Mouse (Mus musculus) neutrophil, adult 5-6 weeks (primary cell): ENCODE measurements around the gene Ndufs2. TPM values are rescaled to one million over a fixed set of nuclear protein-coding genes. Genes with fewer than 3 reads are reported as not detected.

Experiments used
- ATAC-seq: fragments of 151-379, 151-347 bp; 2 replicates; pipeline ENCODE4 v1.8.0; 2017; ENCODE audit warnings: mild to moderate bottlenecking, moderate TSS enrichment; ENCODE audit not compliant: insufficient number of reproducible peaks, poor library complexity, low FRiP score, severe bottlenecking; ENCODE audit errors: extremely low read depth
- total RNA-seq: library from RNA; stranded (forward); fragments of 200-1000 nt; gene quantifications from 2 replicates; pipeline ENCODE4 v1.2.3, GENCODE M21; 2017

The Ndufs2 gene
- total RNA-seq, 1 experiment from 2014 or later, result 150 TPM

GRCm38 (mm10) chr1:171280250-171280915, 29.2 kb upstream of the Ndufs2 start:
- no peak for ATAC-seq

DNA sequence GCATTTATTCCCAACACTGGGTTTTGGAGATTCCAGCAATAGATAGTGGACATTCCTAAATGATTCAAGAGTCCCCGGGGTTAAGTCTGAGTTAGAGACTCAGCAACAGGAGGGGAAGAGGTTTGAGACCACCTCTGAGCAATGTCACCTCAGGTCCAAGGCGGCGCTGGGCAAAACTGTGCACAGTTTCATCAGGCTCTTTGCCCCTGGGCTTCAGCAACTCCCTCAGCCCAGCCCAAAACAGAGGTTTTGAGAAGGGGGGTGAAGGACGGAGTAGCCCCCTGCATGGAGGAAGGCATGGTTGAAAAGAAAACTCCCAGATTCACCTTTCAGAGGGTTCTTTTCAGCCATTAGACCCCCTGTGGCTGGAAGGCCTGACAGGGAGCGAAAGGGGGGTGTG, 28.5 kb upstream of the Ndufs2 start:
- no peak for ATAC-seq

DNA sequence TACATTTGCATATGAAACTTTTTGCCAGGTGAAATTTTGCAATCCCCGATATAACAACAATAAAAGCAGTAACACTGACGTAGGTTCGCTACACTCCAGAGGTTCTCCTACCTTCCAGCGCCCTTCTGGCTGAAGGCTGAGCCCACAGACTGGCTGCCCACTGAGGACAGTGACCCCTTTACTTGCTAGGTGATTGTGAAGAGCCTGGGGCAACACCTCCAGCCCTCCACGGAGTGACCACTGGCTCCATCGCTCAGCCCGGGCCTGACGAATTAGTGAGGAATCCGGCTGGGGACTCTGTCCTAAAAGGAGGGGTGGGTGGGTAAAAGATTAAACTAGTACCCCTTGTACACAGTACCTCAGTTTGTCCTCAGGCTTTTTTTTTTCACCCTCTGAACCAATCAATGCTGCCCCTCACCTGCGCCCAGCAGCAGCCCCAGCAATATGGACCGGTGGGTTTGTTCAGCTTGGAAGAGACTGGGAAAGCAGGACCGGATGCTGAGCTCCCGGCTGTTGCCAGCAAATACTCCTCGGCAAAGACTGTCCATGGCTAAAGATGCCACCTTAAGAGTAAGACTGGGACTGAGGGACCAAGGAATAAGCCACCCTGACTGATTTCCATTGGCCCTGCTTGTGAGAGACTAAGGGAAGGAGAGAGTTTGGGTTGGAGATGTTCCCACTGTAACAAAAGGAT, 28.0 kb upstream of the Ndufs2 start:
- ATAC-seq, result no peak

DNA sequence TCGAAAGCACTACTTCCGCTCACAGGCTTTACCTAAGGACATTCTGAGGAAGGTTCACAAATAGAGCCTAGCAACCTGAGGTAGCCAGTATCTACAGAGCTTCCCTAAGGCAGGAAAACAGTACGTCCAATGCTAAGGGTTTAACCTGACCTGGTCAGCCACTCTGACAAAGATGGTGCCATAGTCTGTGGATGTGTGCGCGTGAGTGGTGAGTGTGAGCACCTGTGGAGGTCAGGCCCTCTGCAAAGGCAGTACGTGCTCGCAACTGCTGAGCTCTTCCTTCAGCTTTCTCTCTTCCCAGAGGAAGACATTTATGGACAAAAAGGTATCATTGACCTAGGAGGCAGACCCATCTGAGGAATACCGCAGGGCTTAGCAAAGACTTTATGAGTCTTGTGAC, 27.2 kb upstream of the Ndufs2 start:
- no peak for ATAC-seq

GRCm38 (mm10) chr1:171277736-171278135, 26.5 kb upstream of the Ndufs2 start:
- no peak for ATAC-seq

- ATAC-seq, result no peak
These were observed 25.0 kb upstream of the Ndufs2 start for GRCm38 (mm10) chr1:171276110-171276748.

DNA sequence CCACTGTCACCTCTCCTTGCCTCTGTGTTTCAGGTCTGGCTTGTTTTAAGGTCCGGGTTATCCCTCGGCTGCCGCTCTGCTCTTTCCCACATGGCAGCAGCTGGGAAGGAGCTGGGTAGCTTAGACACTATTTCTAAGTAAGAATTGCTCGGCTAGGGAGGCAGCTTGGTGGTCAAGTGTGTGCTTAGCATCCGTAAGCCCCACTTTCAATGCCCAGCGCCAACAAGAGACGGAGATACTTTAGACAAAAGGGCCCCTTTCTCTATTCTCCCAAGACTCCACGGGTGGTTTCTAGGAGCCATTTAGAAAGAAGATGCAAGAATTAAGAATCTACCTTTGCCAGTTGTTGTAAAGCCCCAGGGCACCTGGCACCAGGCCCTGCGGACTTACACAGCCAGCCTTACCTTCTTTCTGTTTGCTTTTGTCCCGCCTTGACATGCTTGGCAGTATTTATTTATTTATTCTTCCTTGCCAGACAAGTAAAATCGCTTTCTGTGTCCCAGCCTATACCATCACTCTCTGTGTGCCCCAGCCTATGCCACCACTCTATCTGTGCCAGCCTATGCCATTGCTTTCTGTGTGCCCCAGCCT, 24.1 kb upstream of the Ndufs2 start:
- ATAC-seq, result no peak

DNA sequence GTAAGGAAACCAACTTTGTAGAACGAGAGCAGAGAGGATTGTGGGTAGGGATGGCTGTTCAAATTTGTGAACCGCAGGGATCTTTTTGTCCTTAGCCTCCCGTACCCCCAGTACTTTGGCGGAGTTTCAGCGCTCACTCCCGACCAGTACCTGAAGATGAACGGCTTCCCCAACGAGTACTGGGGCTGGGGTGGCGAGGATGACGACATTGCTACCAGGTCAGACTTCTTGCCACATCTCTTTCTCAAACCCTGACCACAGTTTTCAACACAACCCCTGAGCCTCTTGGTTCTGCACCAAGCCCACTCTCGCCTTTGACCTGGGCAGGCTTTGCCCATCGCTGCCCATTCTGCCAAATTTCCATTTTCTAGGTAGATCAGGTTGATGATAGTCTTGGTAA, 23.0 kb upstream of the Ndufs2 start:
- peak; percentile 53 for ATAC-seq

- ATAC-seq, result 0 out of 2 replicates have a peak, but pooled peaks have one; percentile 13
These were observed 20.9 kb upstream of the Ndufs2 start for GRCm38 (mm10) chr1:171272086-171272485.

GRCm38 (mm10) chr1:171271622-171272021, 20.4 kb upstream of the Ndufs2 start:
- no peak for ATAC-seq

DNA sequence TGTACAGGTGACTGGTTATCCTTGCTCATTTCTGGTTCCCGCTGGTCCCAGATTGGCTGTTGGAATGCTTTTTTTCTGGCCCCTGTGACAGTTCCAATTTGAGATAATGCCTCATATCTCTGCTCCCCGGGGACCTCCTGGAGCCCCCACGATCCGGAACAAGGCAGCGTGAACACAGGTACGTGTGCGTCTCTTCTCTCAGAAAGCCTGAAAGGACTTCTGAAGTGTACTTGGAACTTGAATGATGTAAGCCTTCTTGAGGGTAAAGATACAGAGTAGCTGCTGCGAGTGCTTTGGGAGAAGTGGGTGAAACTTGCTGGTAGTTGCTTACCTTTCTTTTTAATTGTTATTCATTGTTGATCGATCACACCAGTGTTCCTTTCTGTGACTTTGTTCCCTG, 20.0 kb upstream of the Ndufs2 start:
- ATAC-seq, result no peak

GRCm38 (mm10) chr1:171270573-171270900, 19.3 kb upstream of the Ndufs2 start:
- ATAC-seq, result peak; percentile 14; the same call in 1 of the 2 replicates

DNA sequence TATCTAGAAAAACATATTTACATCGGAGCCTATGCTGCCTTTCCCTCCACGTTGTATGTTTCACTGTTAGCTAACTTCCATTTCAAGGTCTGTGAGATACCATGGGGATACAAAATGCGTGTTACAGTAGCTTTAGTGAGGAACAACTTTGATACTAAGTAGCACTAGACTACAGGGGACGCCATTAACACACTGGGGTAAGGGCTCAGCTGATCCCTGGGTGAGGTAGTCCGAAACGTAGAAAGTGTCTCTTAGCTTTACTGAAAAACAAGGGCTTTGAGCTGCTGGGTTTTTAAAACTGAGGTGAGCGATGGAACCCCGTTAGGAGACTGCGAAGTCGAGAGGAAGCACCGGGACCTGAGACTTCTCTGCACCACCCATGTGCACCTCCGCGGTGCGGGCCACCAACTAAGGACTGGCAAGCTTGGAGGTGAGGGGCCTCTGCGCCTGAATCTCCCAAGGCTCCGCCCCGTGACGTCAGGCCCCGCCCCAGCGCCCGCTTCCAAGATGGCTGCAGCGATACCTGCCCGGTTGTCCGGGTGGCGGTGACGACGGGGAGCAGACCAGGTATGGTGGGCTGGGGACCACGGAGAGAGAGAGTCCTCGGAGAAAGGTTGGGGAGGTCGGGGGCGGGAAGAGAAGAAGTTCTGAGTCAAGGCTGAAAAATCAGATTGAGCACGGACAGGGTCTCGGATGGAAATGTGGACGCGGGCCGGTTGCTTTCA, 18.8 kb upstream of the Ndufs2 start, which contains the start of gene B4galt3:
B4galt3 (plus strand) TSS at position 481 of the 725 bp plus-strand sequence.
- ATAC-seq, result peak; percentile 88

DNA sequence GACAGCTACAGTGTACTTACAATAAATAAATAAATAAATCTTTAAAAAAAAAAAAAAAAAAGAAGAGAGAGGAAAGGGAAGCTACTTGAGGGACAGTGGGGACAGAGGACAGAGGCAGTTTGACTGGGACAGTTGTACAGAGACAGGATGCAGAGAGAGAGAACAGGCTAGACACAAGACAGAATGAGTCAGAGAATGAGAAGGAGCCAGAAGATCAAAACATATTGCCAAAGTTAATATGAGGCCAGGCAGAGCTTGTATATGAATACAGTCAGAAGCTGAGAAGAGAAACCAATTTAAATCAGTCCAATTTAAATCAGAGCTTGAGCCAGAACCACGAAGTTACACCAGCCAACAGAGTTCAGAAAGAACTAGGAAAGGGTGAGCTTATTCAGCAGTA, 17.2 kb upstream of the Ndufs2 start:
- no peak for ATAC-seq

DNA sequence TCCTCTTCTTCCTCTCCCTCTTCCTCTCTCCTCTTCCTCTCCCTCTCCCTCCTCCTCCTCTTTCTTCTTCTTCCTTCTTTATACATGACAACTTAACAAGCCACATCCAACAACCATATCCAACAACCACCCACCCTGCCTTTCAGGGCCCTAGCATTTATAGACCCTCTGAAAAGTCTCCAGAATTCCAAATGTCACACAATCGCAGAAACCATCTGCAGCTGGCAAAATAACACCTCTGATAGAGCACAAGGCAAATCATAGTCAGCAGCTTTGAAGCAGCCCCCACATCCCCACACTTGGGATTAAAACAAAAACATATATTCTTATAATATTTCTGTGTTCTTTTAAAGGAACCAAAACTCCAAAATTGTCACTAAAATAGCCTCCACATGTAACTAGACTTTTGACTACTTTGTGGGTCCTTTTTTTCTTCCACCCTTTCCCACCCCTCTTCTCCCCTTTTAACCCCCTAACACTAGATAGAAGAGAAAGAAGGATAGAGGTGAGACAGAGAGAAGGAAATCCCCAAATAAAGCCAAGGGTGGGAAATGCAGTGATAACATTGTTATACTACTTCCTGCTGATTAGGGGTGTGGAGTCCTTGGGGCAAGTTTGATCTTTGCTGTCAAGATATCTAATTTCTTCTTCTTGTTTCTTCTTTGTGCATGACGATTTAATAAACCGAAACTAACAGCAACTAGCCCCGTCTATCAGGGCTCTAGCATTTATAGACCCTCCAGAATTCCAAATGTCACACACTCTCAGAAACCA, 15.0 kb upstream of the Ndufs2 start:
- no peak for ATAC-seq

- ATAC-seq, result no peak
These were observed 12.7 kb upstream of the Ndufs2 start for GRCm38 (mm10) chr1:171263666-171264461.

DNA sequence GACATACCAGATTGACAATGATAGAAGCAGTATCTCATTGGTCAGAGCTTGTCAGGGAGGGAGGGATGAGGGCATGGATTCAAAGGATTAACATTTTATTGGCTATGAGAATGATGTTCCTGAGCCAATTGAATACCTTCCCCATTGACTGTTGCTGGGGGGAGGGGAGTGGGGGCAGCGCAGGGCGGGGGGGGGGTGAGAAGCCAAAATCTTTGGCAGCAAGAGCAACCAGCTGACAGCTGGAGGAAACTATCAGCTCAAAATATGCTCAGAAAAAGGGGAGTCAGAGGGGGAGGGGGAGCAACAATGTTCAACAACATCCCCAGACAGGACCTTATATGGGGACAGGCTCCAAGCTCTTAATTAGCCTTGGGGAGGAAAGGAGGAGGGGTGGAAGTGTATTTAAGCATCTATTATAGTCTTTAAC, 12.0 kb upstream of the Ndufs2 start:
- ATAC-seq, result no peak
